Mouse (Mus musculus) testis, adult 2 months (tissue): ENCODE measurements around the gene Smc6. TPM values are rescaled to one million over a fixed set of nuclear protein-coding genes. Genes with fewer than 3 reads are reported as not detected.

Experiments
- H3K27ac ChIP-seq: fragments of 200-500 bp; 2 replicates; pipeline ENCODE4 v1.5.1; 2012; ENCODE audit warnings: low read depth, low read length; ENCODE audit not compliant: control insufficient read depth, insufficient read depth
- H3K27me3 ChIP-seq: fragments of 200-500 bp; 2 replicates; pipeline ENCODE4 v1.6.1; 2012; ENCODE audit warnings: mild to moderate bottlenecking, low read length, moderate library complexity; ENCODE audit not compliant: control insufficient read depth, insufficient read depth
- H3K36me3 ChIP-seq: fragments of 200-500 bp; 2 replicates; pipeline ENCODE4 v1.6.1; 2012; ENCODE audit warnings: mild to moderate bottlenecking, low read length; ENCODE audit not compliant: control insufficient read depth, insufficient read depth
- H3K4me1 ChIP-seq: fragments of 200-500 bp; 2 replicates; pipeline ENCODE4 v1.6.1; 2012; ENCODE audit warnings: low read length; ENCODE audit not compliant: control insufficient read depth, insufficient read depth
- H3K4me3 ChIP-seq: fragments of 200-500 bp; 2 replicates; pipeline ENCODE4 v1.5.1; 2012; ENCODE audit warnings: low read depth, mild to moderate bottlenecking, low read length, moderate library complexity, mixed read lengths; ENCODE audit not compliant: control insufficient read depth
- CTCF ChIP-seq: fragments of 200-500 bp; IDR thresholded peaks from 2 replicates; pipeline ENCODE4 v1.5.1; 2012; ENCODE audit warnings: low read depth, mild to moderate bottlenecking, inconsistent platforms, low read length, moderate library complexity; ENCODE audit not compliant: control insufficient read depth, insufficient read depth, insufficient replicate concordance
- POLR2A ChIP-seq: fragments of 200-500 bp; IDR thresholded peaks from 2 replicates; pipeline ENCODE4 v1.6.1; 2012; ENCODE audit warnings: low read depth, mild to moderate bottlenecking, inconsistent platforms, low read length, moderate library complexity; ENCODE audit not compliant: control insufficient read depth
- polyA plus RNA-seq: library from polyadenylated mRNA; depleted of rRNA; stranded (reverse); fragments of >200 nt; gene quantifications from 2 replicates; pipeline ENCODE4 v1.2.3, GENCODE M21; 2012

The Smc6 gene
- polyA plus RNA-seq, 1 experiment: 41.3 TPM

- peak overlapping the region; percentile 85 for H3K27ac ChIP-seq
- H3K27me3 ChIP-seq: no peaks in the 10 kb centered on the region
- TF ChIP-seq POLR2A: no peak
- no peak for TF ChIP-seq CTCF
- no peaks in the 10 kb centered on the region for H3K36me3 ChIP-seq
- H3K4me1 ChIP-seq: peaks cover 5% of the 10 kb centered on the region
- peak overlapping the region; percentile 91 for H3K4me3 ChIP-seq
Observed at GRCm38 (mm10) chr12:11266282-11266985, 748 bp downstream of the Smc6 start.

- H3K27ac ChIP-seq: peak overlapping the region; percentile 52; the same call in 1 of the 2 replicates
- peak overlapping the region; percentile 91 for H3K4me3 ChIP-seq
Observed at GRCm38 (mm10) chr12:11267030-11267429, 1.3 kb downstream of the Smc6 start.

GRCm38 (mm10) chr12:11272568-11272967 is 6.9 kb downstream of the Smc6 start:
- TF ChIP-seq CTCF (no peak), POLR2A (no peak)
- Histone ChIP-seq H3K27me3 (no peaks in the 10 kb centered on the region), H3K27ac (no peak overlapping the region), H3K4me3 (peak overlapping the region; percentile 37; the same call in 1 of the 2 replicates), H3K36me3 (peaks cover 2% of the 10 kb centered on the region), H3K4me1 (no peaks in the 10 kb centered on the region)

More at GRCm38 (mm10) chr12:11267030-11267429, 1.3 kb downstream of the Smc6 start:
- H3K36me3 ChIP-seq: no peaks in the 10 kb centered on the region
- no peaks in the 10 kb centered on the region for H3K27me3 ChIP-seq
- peaks cover 5% of the 10 kb centered on the region for H3K4me1 ChIP-seq
- TF ChIP-seq POLR2A (no peak), CTCF (no peak)

GRCm38 (mm10) chr12:11273185-11273584 is 7.5 kb downstream of the Smc6 start:
- no peak for TF ChIP-seq POLR2A
- no peak for TF ChIP-seq CTCF
- Histone ChIP-seq H3K36me3 (peaks cover 2% of the 10 kb centered on the region), H3K4me1 (no peaks in the 10 kb centered on the region), H3K27me3 (no peaks in the 10 kb centered on the region), H3K27ac (no peak overlapping the region), H3K4me3 (no peak overlapping the region; the same call in 1 of the 2 replicates)

- peaks cover 2% of the 10 kb centered on the region for H3K36me3 ChIP-seq
- H3K27ac ChIP-seq: no peak overlapping the region
- no peak overlapping the region for H3K4me3 ChIP-seq
- TF ChIP-seq POLR2A (no peak), CTCF (no peak)
- no peaks in the 10 kb centered on the region for H3K27me3 ChIP-seq
- H3K4me1 ChIP-seq: no peaks in the 10 kb centered on the region
Observed at GRCm38 (mm10) chr12:11276632-11277031, 10.9 kb downstream of the Smc6 start.

GRCm38 (mm10) chr12:11277207-11277606 is 11.5 kb downstream of the Smc6 start:
- H3K4me3 ChIP-seq: no peak overlapping the region
- H3K4me1 ChIP-seq: no peaks in the 10 kb centered on the region
- no peaks in the 10 kb centered on the region for H3K27me3 ChIP-seq
- no peak for TF ChIP-seq CTCF
- no peak for TF ChIP-seq POLR2A
- H3K36me3 ChIP-seq: peaks cover 2% of the 10 kb centered on the region
- no peak overlapping the region for H3K27ac ChIP-seq

- Histone ChIP-seq H3K4me1 (no peaks in the 10 kb centered on the region), H3K27ac (no peak overlapping the region), H3K27me3 (no peaks in the 10 kb centered on the region), H3K36me3 (no peaks in the 10 kb centered on the region), H3K4me3 (no peak overlapping the region)
- TF ChIP-seq POLR2A (no peak), CTCF (no peak)
Observed at GRCm38 (mm10) chr12:11279886-11280285, 14.2 kb downstream of the Smc6 start.
